Mouse (Mus musculus): Measurements from ENCODE around the gene Col5a2.
"Not testable (repeated sequence)": the region's sequence is repeated elsewhere in the genome, so short reads cannot be mapped to it uniquely, and the experiment has no call there.

Col5a2 gene

GRCm38 (mm10) chr1:45430520-45430919, 72.6 kb downstream of the Col5a2 start:
- DNase-seq (ENCODE audit: extremely low read depth, low read depth, low spot score), result no peak

GRCm38 (mm10) chr1:45429145-45429544, 73.9 kb downstream of the Col5a2 start:
- DNase-seq (ENCODE audit: extremely low read depth, low read depth, low spot score), result not testable (repeated sequence)

DNA sequence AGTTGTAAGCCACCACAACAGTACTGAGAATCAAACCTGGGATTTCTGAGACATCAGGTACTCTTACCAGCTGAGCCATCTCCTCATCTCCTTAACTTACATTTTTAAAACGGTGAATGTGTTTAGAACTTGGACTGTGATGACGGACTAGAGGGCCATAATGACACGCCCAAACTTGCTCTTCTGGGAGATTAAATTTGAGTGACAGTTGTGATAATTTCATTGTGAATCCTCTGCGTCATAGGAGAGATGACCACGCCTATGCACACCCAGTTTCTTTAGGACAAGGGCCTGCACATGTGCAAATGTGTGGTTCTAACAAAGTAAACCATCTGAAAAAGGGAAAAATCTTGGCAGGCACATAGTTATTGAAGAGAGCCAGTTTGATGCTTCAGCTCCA, 79.2 kb downstream of the Col5a2 start:
- no peak for DNase-seq (ENCODE audit: extremely low read depth, low read depth, low spot score)

GRCm38 (mm10) chr1:45420554-45420953, 82.5 kb downstream of the Col5a2 start:
- DNase-seq (ENCODE audit: extremely low read depth, low read depth, low spot score), result no peak

DNA sequence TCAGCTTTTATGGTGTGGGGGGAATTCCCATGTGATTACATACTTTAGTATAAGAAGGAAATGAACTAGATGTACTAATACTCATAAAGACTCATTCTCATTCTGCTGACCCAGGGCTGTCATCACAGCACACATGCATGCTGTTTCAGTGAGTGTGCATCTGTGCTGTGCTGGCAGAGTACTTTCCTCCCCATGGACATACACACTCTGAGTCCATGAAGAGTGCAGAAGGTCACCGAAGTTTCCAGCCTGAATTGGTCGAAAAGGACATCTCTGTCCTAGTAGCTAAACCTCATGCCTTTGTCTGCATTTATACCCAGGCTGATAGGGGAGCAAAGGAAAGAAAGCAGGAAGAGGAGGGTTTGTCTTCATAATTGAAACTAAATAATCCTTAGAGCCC, 83.2 kb downstream of the Col5a2 start:
- DNase-seq (ENCODE audit: extremely low read depth, low read depth, low spot score), result no peak

DNA sequence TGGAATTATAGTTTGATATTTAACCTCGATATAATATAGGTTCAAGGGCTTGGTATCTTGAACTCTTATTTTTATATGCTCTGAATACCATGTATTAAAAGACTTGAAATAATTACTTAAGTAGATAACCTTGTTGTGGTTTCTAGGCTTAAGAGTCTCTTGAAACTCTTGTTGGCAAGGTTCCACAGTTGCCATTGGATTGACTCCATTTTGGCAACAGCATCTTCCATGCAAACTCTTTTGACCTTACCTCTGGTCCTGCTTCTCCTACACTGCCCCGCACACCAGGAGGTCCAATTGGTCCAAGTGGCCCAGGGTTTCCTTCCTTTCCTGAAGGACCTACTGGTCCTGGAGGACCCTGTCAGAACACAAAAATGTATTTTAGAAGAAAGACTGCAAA, 121.2 kb downstream of the Col5a2 start:
- DNase-seq (ENCODE audit: extremely low read depth, low read depth, low spot score), result no peak

DNA sequence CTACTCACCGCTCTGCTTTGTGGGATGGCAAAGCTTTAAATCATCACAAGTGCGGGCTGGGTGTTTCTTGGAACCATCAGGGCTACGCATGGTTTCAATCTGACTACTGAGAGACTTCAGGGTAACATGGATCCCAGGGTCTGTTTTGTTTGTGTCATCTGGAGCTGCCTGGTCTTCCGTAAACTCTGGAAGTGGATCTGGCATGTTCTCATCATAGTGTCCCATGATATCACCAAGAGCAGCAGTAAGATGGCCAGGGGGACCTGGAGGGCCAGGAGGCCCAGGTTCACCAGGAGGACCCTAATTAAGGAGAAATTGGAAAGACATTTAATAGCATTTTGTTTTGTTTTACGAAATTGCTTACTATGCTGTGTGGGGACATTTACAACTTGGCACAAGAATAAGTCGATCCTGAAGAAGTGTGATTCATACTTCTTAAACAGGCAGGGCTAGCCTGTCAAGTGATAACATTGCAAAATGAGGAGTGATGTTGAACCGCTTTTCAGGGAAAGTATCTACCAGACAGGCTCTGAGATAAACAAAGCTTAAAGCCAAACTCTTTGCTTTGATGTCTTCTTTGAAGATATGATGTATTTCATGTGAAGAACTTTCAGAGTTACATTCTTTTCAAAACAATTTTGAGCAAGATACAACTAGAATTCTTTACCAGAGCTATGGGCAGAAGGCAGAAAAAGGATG, 122.9 kb downstream of the Col5a2 start:
- no peak for DNase-seq (ENCODE audit: extremely low read depth, low read depth, low spot score)

GRCm38 (mm10) chr1:45365427-45365826, 137.7 kb downstream of the Col5a2 start:
- DNase-seq (ENCODE audit: extremely low read depth, low read depth, low spot score), result no peak

GRCm38 (mm10) chr1:45363274-45363673, 139.8 kb downstream of the Col5a2 start:
- no peak for DNase-seq (ENCODE audit: extremely low read depth, low read depth, low spot score)

DNA sequence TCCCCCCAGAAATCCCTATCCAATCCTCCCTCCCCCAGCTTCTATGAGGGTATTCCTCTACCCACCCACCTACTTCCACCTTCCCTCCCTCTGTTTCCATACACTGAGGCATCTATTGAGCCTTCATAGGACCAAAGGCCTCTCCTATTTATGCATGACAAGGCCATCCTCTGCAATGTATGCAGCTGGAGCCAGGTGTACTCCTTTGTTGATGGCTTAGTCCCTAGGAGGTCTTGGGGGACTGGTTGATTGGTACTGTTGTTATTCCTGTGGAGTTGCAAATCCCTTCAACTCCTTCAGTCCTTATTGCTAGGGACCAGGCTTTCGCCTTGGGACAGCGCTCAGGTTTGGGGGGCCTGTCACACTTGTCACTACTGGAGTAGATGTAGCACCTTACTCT, 143.4 kb downstream of the Col5a2 start:
- DNase-seq (ENCODE audit: extremely low read depth, low read depth, low spot score), result no peak

DNA sequence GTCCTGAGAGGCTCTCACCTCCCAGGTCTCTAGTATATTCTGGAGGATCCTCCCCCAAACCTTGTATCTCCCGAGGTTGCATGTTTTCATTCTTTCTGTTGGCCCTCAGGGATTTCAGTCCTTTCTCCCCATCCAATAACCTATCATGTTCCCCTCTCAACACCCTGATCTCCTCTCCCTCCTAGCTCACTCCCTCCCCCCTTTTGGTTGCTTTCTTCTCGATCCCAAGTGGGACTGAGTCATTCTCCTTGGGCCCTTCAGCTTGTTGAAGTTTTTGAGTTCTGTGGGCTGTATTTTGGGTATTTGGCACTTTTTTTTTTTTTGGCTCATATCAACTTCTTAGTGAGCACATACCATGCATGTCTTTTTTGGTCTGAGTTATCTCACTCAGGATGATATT, 143.9 kb downstream of the Col5a2 start:
- no peak for DNase-seq (ENCODE audit: extremely low read depth, low read depth, low spot score)

DNA sequence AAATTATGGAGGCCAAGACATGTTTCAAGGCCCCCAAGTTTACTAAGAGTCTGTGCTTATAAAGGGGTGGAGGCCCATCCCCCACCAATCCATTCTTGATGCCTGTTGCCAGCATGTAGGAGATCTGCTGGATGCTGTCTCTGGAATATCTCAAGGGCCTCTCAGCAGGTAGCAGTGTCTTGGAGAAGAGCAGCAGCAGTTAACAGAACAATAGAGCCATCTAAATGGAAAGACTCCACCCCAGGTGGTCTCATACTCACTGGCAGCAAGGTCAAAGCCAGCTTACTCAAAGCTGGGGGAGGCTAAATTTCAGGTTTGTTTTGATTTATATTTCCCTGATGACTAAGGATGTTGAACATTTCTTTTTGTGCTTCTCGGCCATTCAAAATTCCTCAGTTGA, 145.1 kb downstream of the Col5a2 start:
- no peak for DNase-seq (ENCODE audit: extremely low read depth, low read depth, low spot score)

DNA sequence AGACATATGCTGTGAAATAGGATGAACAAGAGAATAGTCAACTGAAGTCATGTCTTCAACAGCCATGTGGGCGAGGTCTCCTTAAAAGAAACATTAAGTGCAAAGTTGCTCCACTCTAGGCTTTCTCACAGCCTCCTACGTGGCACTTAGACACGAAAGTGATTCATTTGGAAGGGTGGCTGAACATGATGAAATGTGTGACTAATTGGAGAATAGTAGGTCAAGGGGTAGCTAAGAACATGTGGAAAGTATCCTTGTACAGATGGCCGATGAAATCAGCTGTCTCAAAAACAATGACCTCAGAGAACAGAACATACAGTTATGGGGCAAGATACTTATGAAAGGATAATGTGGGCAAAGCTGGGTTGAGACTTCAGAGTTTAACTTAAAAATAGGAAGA, 147.1 kb downstream of the Col5a2 start:
- DNase-seq (ENCODE audit: extremely low read depth, low read depth, low spot score), result peak; percentile 43

GRCm38 (mm10) chr1:45329149-45329548, 173.9 kb downstream of the Col5a2 start:
- DNase-seq (ENCODE audit: extremely low read depth, low read depth, low spot score), result no peak

All from fat pad, adult 2 months (tissue).